Mouse (Mus musculus): ENCODE results near the gene Mef2d.
A peak's percentile ranks its signal among the peaks of the same experiment; 100 is the strongest.

- TF ChIP-seq CTCF (IDR thresholded peaks at IDR 0.05; ENCODE audit: borderline replicate concordance, control insufficient read depth, extremely low read depth, insufficient read depth, low read length, poor library complexity) (no peak; the same call in 1 of the 2 replicates), POLR2A (IDR thresholded peaks at IDR 0.05; ENCODE audit: control insufficient read depth, extremely low read depth, insufficient read depth, low read length, poor library complexity) (peak; percentile 96)
These were observed at the start of gene Mef2d for GRCm38 (mm10) chr3:88141787-88142523.

Data from thymus, adult 2 months (tissue).